Mouse (Mus musculus): ENCODE data around the gene Bbox1. TPM values are rescaled to one million over a fixed set of nuclear protein-coding genes. Genes with fewer than 3 reads are reported as not detected.
A peak's percentile ranks its signal among the peaks of the same experiment; 100 is the strongest.

The Bbox1 gene
- 0.20 TPM in 1 of 2 replicates, not detected in the other for polyA plus RNA-seq (2015; fragmentation: Nextera tagmentation; extraction: Ambion mirVana)

GRCm38 (mm10) chr2:110314509-110315155 is at the start of gene Bbox1:
TSS of gene Bbox1 (minus strand) at chr2:110314560.
- H3K27me3 ChIP-seq (replicated peaks; ENCODE audit: control insufficient read depth, insufficient read depth, low read length) = no peaks in the 10 kb centered on the region
- no peak within 1 kb of the TSS for H3K4me3 ChIP-seq (replicated peaks; ENCODE audit: low read length)
- no peak within 1 kb of the TSS for H3K9ac ChIP-seq (replicated peaks; ENCODE audit: low read depth, low read length)
- no peaks in the 10 kb centered on the region for H3K36me3 ChIP-seq (ENCODE audit: control insufficient read depth, insufficient read depth)
- no peaks in the 10 kb centered on the region for H3K9me3 ChIP-seq (ENCODE audit: control insufficient read depth, low read length)
- H3K4me1 ChIP-seq (replicated peaks; ENCODE audit: control insufficient read depth, insufficient read depth, low read length) = no peaks in the 10 kb centered on the region
- ATAC-seq = no peak
- 81% methylated on average over 6 of the region's 6 CpGs for WGBS
- H3K4me2 ChIP-seq (ENCODE audit: low read length) = no peak within 1 kb of the TSS
- no peak within 1 kb of the TSS for H3K27ac ChIP-seq (ENCODE audit: low read length)

GRCm38 (mm10) chr2:110363855-110364254 is 49.5 kb upstream of the Bbox1 start:
- Histone ChIP-seq H3K36me3 (ENCODE audit: control insufficient read depth, insufficient read depth) (no peaks in the 10 kb centered on the region), H3K9me3 (ENCODE audit: control insufficient read depth, low read length) (no peaks in the 10 kb centered on the region), H3K4me1 (replicated peaks; ENCODE audit: control insufficient read depth, insufficient read depth, low read length) (peaks cover 4% of the 10 kb centered on the region), H3K4me2 (ENCODE audit: low read length) (no peak overlapping the region), H3K9ac (replicated peaks; ENCODE audit: low read depth, low read length) (no peak overlapping the region), H3K27me3 (replicated peaks; ENCODE audit: control insufficient read depth, insufficient read depth, low read length) (0 out of 2 replicates have a peak, but pooled peaks cover 3% of the 10 kb centered on the region), H3K4me3 (replicated peaks; ENCODE audit: low read length) (no peak overlapping the region), H3K27ac (ENCODE audit: low read length) (no peak overlapping the region)
- ATAC-seq = no peak
- WGBS = 80% methylated on average over 3 of the region's 3 CpGs

GRCm38 (mm10) chr2:110362432-110363283 is 48.3 kb upstream of the Bbox1 start, which contains the start of gene Fibin:
TSS of gene Fibin (minus strand) at chr2:110363183.
- H3K27ac ChIP-seq (ENCODE audit: low read length) = no peak within 1 kb of the TSS
- WGBS = 2% methylated on average over 33 of the region's 33 CpGs
- 0 out of 2 replicates have a peak, but pooled peaks cover 3% of the 10 kb centered on the region for H3K27me3 ChIP-seq (replicated peaks; ENCODE audit: control insufficient read depth, insufficient read depth, low read length)
- H3K4me2 ChIP-seq (ENCODE audit: low read length) = peak within 1 kb of the TSS; percentile 75
- peak within 1 kb of the TSS; percentile 48 for H3K4me3 ChIP-seq (replicated peaks; ENCODE audit: low read length)
- peaks cover 4% of the 10 kb centered on the region for H3K4me1 ChIP-seq (replicated peaks; ENCODE audit: control insufficient read depth, insufficient read depth, low read length)
- ATAC-seq = peak; percentile 91
- H3K9ac ChIP-seq (replicated peaks; ENCODE audit: low read depth, low read length) = peak within 1 kb of the TSS; percentile 56
- H3K9me3 ChIP-seq (ENCODE audit: control insufficient read depth, low read length) = no peaks in the 10 kb centered on the region
- no peaks in the 10 kb centered on the region for H3K36me3 ChIP-seq (ENCODE audit: control insufficient read depth, insufficient read depth)

GRCm38 (mm10) chr2:110353302-110353970 is 39.1 kb upstream of the Bbox1 start:
- no peak for ATAC-seq
- H3K36me3 ChIP-seq (ENCODE audit: control insufficient read depth, insufficient read depth) = no peaks in the 10 kb centered on the region
- H3K4me3 ChIP-seq (replicated peaks; ENCODE audit: low read length) = no peak overlapping the region
- H3K27me3 ChIP-seq (replicated peaks; ENCODE audit: control insufficient read depth, insufficient read depth, low read length) = no peaks in the 10 kb centered on the region
- no peak overlapping the region for H3K27ac ChIP-seq (ENCODE audit: low read length)
- no peaks in the 10 kb centered on the region for H3K9me3 ChIP-seq (ENCODE audit: control insufficient read depth, low read length)
- 0 out of 2 replicates have a peak, but pooled peaks cover 2% of the 10 kb centered on the region for H3K4me1 ChIP-seq (replicated peaks; ENCODE audit: control insufficient read depth, insufficient read depth, low read length)
- H3K4me2 ChIP-seq (ENCODE audit: low read length) = no peak overlapping the region
- 72% methylated on average over 5 of the region's 5 CpGs for WGBS
- no peak overlapping the region for H3K9ac ChIP-seq (replicated peaks; ENCODE audit: low read depth, low read length)

GRCm38 (mm10) chr2:110351843-110352251 is 37.5 kb upstream of the Bbox1 start:
- no peak overlapping the region for H3K9ac ChIP-seq (replicated peaks; ENCODE audit: low read depth, low read length)
- 24% methylated on average over 5 of the region's 5 CpGs for WGBS
- no peaks in the 10 kb centered on the region for H3K27me3 ChIP-seq (replicated peaks; ENCODE audit: control insufficient read depth, insufficient read depth, low read length)
- H3K9me3 ChIP-seq (ENCODE audit: control insufficient read depth, low read length) = no peaks in the 10 kb centered on the region
- 0 out of 2 replicates have a peak, but pooled peaks cover 2% of the 10 kb centered on the region for H3K4me1 ChIP-seq (replicated peaks; ENCODE audit: control insufficient read depth, insufficient read depth, low read length)
- H3K4me3 ChIP-seq (replicated peaks; ENCODE audit: low read length) = no peak overlapping the region
- H3K4me2 ChIP-seq (ENCODE audit: low read length) = no peak overlapping the region
- H3K36me3 ChIP-seq (ENCODE audit: control insufficient read depth, insufficient read depth) = no peaks in the 10 kb centered on the region
- ATAC-seq = peak; percentile 52
- H3K27ac ChIP-seq (ENCODE audit: low read length) = no peak overlapping the region

GRCm38 (mm10) chr2:110351406-110351805 is 37.0 kb upstream of the Bbox1 start:
- 50% methylated on average over 1 of the region's 1 CpGs for WGBS
- H3K36me3 ChIP-seq (ENCODE audit: control insufficient read depth, insufficient read depth) = no peaks in the 10 kb centered on the region
- H3K9ac ChIP-seq (replicated peaks; ENCODE audit: low read depth, low read length) = no peak overlapping the region
- ATAC-seq = no peak
- H3K4me2 ChIP-seq (ENCODE audit: low read length) = no peak overlapping the region
- H3K27ac ChIP-seq (ENCODE audit: low read length) = no peak overlapping the region
- H3K27me3 ChIP-seq (replicated peaks; ENCODE audit: control insufficient read depth, insufficient read depth, low read length) = no peaks in the 10 kb centered on the region
- no peaks in the 10 kb centered on the region for H3K9me3 ChIP-seq (ENCODE audit: control insufficient read depth, low read length)
- H3K4me3 ChIP-seq (replicated peaks; ENCODE audit: low read length) = no peak overlapping the region
- 0 out of 2 replicates have a peak, but pooled peaks cover 2% of the 10 kb centered on the region for H3K4me1 ChIP-seq (replicated peaks; ENCODE audit: control insufficient read depth, insufficient read depth, low read length)

- Histone ChIP-seq H3K4me1 (replicated peaks; ENCODE audit: control insufficient read depth, insufficient read depth, low read length) (no peaks in the 10 kb centered on the region), H3K27me3 (replicated peaks; ENCODE audit: control insufficient read depth, insufficient read depth, low read length) (no peaks in the 10 kb centered on the region), H3K9ac (replicated peaks; ENCODE audit: low read depth, low read length) (no peak overlapping the region), H3K4me2 (ENCODE audit: low read length) (no peak overlapping the region), H3K36me3 (ENCODE audit: control insufficient read depth, insufficient read depth) (no peaks in the 10 kb centered on the region), H3K4me3 (replicated peaks; ENCODE audit: low read length) (no peak overlapping the region), H3K27ac (ENCODE audit: low read length) (no peak overlapping the region), H3K9me3 (ENCODE audit: control insufficient read depth, low read length) (no peaks in the 10 kb centered on the region)
- ATAC-seq = no peak
Observed at GRCm38 (mm10) chr2:110328953-110329352, 14.6 kb upstream of the Bbox1 start.

GRCm38 (mm10) chr2:110319949-110320348 is 5.6 kb upstream of the Bbox1 start:
- H3K4me1 ChIP-seq (replicated peaks; ENCODE audit: control insufficient read depth, insufficient read depth, low read length) = no peaks in the 10 kb centered on the region
- ATAC-seq = no peak
- H3K36me3 ChIP-seq (ENCODE audit: control insufficient read depth, insufficient read depth) = no peaks in the 10 kb centered on the region
- H3K27me3 ChIP-seq (replicated peaks; ENCODE audit: control insufficient read depth, insufficient read depth, low read length) = no peaks in the 10 kb centered on the region
- no peak overlapping the region for H3K4me3 ChIP-seq (replicated peaks; ENCODE audit: low read length)
- H3K4me2 ChIP-seq (ENCODE audit: low read length) = no peak overlapping the region
- H3K9ac ChIP-seq (replicated peaks; ENCODE audit: low read depth, low read length) = no peak overlapping the region
- no peak overlapping the region for H3K27ac ChIP-seq (ENCODE audit: low read length)
- H3K9me3 ChIP-seq (ENCODE audit: control insufficient read depth, low read length) = no peaks in the 10 kb centered on the region
- WGBS = 88% methylated on average over 4 of the region's 4 CpGs

GRCm38 (mm10) chr2:110319266-110319665 is 4.9 kb upstream of the Bbox1 start:
- Histone ChIP-seq H3K4me3 (replicated peaks; ENCODE audit: low read length) (no peak overlapping the region), H3K36me3 (ENCODE audit: control insufficient read depth, insufficient read depth) (no peaks in the 10 kb centered on the region), H3K9me3 (ENCODE audit: control insufficient read depth, low read length) (no peaks in the 10 kb centered on the region), H3K27me3 (replicated peaks; ENCODE audit: control insufficient read depth, insufficient read depth, low read length) (no peaks in the 10 kb centered on the region), H3K9ac (replicated peaks; ENCODE audit: low read depth, low read length) (no peak overlapping the region), H3K4me2 (ENCODE audit: low read length) (no peak overlapping the region), H3K4me1 (replicated peaks; ENCODE audit: control insufficient read depth, insufficient read depth, low read length) (no peaks in the 10 kb centered on the region), H3K27ac (ENCODE audit: low read length) (no peak overlapping the region)
- ATAC-seq = no peak
- 88% methylated on average over 1 of the region's 1 CpGs for WGBS

All from forebrain, embryonic 16.5 days (tissue).